Mouse (Mus musculus) thymus, adult 18-20 months (tissue): ENCODE measurements around the gene Wdr77.
"Not testable (repeated sequence)": the region's sequence is repeated elsewhere in the genome, so short reads cannot be mapped to it uniquely, and the experiment has no call there.

Experiments
- DNase-seq, 2 experiments: peaks; one replicate each; pipeline ENCODE4 v3.0.0; 2022; ENCODE audit warnings: mixed read lengths in 2 of 2

Gene Wdr77

DNA sequence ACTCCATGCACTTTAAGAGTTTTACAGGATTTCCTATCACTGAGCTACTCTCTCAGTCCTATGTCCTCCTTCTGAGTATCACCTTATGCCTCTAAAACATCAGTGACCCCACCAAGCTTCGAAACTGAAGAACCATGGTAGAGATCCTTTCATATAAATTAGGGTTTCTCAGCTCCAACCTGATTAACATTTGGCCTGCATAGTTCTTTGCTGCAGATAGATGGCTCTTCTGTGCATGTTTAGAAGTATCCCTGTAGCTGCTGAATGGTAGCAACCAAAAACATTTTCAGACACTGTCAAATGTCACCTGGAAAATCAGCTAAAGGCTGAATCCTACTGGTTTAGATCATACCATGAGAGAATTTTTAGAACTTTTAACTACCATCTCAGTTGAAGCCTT, 1.9 kb upstream of the Wdr77 start:
- no peak for DNase-seq

DNA sequence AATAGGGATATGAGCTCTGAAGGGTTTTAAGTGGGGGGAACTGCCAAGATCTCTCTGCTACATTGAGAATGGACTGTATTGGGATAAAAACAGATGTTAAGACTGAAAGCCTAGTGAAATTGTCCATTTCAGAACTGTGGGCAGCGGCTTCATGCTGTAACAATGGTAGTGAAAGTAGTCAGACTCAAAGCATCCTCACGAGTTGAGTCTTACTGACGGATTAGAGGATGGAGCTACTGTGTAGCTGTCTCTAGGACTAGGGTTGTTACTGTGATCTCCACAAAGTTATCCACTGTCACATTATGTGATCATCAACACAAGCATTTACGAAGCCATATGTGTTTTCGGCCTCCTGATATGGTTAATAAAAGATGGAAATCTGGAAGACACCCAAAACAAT, 965 bp upstream of the Wdr77 start:
- DNase-seq, result no peak

DNA sequence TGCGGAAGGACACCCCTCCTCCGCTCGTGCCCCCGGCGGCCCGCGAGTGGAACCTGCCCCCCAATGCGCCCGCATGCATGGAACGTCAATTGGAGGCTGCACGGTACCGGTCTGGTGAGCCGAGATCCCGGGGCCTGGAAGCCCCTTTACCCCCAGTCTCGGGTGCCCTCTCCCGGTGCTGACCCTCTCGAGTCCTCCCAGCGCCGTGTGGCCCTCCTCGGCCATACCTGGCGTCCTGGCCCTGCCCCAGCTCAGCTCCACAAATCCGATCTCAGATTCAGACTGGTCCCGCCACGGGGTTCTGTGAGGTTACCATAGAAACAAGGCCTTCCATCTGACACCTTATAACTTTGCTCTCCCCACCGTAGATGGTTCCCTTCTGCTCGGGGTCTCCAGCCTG, 416 bp downstream of the Wdr77 start:
- DNase-seq, result no peak

DNA sequence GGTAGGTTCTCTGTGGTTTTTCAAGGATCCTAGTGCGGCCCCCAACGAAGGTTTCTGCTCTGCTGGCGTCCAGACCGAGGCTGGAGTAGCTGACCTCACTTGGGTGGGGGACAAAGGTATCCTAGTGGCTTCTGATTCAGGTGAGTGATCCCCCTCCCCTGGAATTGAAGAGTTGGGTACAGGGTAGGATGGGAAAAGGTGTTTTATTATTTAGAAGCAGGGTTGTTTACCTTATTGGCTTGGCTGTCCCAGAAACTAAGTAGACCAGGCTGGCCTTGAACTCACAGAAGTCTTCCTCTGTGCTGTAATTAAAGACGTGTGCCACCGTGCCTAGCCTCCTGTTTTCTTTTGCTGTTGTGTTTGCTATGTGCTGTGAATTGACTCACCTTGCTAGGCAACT, 830 bp downstream of the Wdr77 start, which contains the start of gene Atp5f1:
TSS of gene Atp5f1 (minus strand) at position 101 of the 400 bp plus-strand sequence.
- no peak for DNase-seq

DNA sequence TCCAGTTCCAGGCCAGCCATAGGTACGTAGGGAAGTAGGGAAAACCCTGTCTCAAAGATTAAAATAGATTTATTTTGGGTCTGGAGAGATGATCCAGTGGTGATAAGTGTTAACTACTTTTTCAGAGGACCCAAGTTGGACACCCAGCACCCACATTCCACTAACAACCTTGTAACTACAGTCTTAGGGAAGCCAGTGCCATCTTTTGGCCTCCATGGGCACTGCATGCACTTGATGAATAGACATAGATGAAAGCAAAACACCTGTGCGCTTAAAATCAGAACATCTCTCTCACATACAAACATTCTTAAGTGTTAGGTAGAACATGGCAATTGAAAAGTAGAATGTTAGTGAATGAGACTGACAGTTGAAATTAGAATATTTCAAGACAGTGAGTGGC, 1.5 kb downstream of the Wdr77 start:
- DNase-seq, result peak in 1 of 2 experiments; percentile 9

DNA sequence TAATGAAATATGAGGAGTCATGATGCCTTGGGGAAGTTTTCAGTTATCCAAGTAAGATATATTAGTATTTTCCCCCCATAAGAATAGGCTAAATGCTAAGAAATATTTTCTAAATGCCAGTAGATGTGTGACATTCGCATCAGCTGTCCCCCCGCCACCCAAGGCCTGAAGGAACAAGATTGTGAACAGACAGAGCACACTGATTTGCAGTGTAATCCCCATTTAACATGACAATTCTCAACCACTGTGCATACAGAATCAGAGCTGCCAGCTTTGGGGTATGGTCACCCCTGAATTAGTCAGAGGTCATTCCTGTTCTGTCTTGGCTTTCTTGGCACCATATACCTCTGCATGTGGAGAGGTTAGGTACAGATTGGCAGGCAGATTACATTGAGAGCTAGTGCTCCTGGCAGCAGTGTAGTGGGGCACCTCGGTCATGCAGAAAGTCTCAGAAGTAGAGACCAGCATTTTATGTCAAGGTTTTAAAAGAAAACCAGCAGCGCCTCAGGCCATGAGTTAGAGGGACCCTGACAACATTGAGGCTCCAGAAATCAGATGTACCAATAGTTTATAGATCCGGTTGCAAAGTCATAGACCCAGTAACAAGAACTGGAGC, 12.8 kb downstream of the Wdr77 start:
- DNase-seq, result no peak

DNA sequence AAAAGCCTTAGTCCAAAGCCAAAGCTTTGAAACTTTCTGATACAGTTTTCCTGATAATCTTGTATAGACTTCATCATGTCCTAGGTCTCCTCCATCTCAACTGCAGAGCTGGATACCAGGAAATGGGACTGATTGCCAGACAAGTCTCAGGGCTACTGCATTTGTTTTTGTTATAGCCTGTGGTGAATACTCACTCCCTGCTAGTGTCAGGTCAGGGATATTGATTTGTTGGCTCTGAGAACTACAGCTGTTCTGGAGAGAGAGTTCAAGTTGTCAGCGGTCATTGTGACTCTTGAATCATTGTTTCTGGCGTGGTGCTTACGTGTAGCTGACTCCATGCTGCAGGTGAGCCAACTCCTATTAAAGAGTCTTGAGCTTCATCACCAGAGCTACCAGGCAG, 14.2 kb downstream of the Wdr77 start, which contains the start of gene Ovgp1:
TSS of gene Ovgp1 (plus strand) at position 301 of the 400 bp plus-strand sequence.
- no peak for DNase-seq

DNA sequence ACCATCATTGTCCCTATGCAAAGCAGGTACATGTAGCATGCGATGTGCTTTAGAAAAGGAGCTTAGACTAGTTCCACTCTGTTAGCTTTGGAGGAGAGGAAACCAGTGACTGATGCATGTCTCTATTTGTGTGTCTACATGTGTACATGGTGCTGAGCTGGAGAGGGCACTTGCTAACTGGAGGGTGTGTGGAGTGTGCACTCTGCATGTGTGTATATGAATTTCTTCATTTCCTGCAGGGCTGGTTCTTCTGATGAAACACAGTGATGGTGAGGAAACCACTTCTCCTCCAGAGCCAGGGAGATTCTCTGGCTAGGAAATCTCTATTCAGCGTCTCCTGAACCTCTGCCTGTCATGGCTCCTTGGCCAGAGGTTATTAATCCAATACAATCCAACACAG, 15.0 kb downstream of the Wdr77 start:
- DNase-seq, result no peak

DNA sequence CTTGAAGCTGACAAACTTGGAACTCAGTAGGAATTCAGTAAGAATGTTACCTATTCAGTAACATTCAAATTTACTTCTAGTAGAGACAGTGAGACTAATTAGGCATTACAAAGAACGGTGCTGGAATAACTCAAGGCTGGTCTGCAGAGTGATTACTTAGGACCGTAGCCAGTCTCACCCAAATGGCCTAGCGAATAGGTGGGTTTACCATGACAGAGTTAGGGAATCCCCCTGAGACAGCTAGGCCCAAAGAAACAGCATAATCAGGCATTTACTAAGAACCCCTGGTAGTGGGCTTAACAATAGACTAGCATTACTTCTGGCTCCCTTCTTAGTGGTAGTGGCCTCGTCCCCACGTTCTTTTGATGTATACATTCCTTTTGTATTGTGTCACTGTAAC, 30.4 kb downstream of the Wdr77 start:
- DNase-seq, result not testable (repeated sequence)

DNA sequence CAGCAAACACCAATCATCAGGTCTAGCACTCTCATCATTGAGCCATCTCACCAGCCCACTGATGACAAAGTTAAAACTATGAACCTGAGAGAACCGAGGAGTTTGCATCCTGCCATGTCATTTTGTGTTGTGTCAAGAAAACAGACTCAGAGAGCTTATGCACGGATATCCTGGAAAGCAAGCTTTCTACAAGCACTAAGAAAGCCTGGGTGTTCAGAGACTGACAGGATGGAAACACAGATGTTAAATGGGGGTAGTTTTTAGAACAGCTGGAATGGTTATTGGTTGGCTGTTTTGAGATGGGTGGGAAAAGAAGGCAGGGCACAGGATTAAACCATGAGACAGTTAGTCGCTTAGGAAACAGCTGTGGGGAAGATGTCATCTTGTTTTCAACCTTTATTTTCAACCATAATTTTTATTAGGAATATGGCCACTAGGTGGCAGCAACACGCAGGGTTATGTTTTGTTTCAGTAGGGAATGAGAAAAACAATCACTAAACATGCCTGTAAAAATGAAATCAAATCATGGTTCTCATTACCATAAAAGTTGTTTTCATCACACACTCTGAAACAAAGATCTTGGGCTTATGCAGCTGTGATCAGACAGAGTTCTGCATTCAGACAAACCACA, 32.6 kb downstream of the Wdr77 start:
- no peak for DNase-seq

DNA sequence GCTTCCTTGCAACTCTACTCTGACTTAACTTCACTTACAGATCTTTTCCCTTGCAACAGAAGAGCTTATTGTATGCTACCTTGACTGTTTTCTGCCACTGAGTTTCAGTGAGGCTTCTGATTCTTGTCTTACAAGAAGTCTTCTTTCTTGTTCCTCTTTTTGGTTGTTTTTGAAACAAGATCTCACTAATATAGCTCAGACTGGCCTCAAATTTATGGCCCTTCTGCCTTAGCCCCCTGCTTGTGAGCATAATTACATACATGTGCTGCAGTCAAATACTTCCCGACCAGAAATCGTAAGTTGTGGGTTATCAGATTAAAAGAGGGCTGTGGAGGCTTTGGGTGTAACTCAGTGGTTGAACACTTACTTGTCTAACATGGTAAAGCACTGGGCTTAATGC, 35.6 kb downstream of the Wdr77 start:
- DNase-seq, result no peak

DNA sequence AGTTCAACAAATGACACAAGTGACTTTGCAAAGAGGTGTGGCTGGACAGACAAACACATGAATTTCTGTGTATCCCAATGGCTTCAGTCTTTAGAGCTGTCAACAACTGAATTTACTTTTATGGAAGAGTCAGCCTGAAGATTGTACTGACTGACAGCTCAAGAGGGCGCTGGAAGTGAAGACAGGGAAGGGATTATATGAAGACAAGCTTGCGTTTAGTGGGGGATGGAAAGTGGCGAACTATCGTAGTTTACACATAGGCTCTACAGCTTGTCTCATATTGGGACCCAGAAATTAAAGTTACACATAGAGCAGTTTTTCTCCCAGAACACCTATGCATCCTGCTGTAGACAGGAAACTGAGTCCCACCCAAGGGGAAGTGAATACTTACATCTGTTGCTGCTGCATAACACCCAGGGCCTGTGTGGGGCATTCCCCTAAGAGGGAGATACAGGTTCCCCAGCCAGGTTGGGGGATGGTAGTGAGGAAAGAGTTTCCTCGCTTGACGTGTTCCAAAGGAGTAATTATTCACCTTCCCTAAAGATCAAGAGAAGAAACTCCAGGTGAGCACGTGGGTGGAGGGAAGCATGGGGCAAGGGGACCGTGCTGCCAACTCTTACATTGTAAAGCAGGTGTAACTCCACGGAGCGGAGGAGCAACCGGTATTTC, 41.7 kb downstream of the Wdr77 start:
- no peak for DNase-seq

DNA sequence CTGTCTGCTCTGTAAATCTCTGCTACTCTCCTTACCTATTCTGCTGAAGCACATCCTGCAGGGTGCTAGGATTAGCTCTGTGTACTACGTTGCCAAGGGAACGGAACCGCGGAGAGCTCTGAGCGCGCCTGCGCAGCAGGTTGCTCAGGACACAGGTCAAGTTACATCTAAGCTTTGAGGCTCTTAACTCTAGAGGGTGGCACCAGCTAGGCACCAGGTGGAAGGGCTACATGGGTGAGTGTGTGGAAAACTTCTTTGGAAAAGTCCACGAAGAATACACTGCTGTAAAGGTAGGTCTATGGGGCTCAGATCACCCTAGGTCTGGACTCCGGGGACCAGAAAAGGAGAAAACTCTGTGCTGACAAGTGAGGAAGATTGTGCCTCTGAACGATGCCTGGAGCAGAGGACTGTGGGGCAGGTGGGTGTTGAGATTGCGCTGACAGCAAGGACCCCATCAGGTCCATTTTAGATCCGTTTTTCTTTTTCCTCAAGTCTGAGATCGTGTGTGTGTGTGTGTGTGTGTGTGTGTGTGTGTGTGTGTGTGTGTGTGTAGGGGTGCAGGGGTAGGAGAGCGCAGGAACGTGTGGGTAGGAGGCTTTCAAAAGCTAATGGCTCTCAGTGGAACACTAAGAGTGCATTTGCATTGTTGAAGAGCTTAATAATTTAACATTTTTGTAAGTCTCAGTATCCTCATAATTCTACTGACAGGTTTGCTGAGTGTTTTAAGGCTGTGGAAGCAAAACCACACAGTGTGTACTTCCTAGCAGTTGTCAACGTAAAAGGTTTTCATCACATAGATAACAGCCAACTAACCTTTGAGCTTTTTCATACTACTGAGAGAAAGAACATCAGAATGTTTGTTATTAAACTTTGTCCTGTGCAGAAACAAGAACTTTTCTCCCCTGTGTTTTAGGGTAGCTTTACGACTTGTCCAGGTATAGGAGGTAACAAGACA, 42.5 kb downstream of the Wdr77 start:
- peak; percentile 12 to 30 for DNase-seq

DNA sequence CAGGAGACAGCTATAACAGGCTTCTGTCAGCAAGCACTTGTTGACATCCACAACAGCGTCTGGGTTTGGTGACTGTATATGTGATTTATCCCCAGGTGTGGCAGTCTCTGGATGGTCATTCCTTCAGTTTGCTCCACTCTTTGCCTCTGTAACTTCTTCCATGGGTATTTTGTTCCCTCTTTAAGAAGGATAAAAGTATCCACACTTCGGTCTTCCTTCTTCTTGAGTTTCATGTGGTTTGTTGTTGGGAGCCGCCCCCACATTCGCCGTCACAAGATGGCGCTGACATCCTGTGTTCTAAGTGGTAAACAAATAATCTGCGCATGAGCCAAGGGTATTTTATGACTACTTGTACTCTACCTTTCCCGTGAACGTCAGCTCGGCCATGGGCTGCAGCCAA, 44.2 kb downstream of the Wdr77 start:
- not testable (repeated sequence) for DNase-seq

DNA sequence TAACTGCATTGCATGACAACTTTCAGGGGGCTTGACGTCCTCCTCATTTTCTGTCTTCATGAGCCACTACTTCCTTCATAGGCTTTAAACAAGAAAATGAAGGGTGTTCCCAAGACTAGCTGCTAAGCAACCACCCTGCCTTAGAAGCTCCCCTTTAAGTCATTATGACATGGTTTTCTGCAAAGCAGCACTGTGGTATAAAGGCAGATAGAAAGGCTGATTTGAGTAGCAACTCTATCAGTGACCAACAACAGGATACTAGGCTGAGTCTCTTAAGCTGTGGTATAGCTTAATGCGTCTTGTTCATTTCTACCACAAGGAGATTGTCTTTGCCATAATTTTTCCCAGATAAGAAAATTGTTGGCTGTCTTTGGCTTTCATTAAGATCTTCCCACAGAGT, 55.4 kb downstream of the Wdr77 start, which contains the start of gene Pifo:
TSS of gene Pifo (minus strand) at position 101 of the 400 bp plus-strand sequence.
- no peak for DNase-seq
